ENCODE assay signal across 8 mouse cellular contexts in genomic region chr9:32540061-32540405, GRCm38 (mm10). TPM values are rescaled to one million over a fixed set of nuclear protein-coding genes. Genes with fewer than 3 reads are reported as not detected.
DNase-seq lines count a peak whose midpoint lies in the region; ATAC-seq lines count a peak whose summit lies in the region.

No protein-coding gene starts in this region.

- under 1% methylated on average over 13 of the region's 13 CpGs for WGBS in embryonic facial prominence, embryonic 10.5 days
- under 1% methylated on average over 13 of the region's 13 CpGs for WGBS in hindbrain, embryonic 12.5 days

- H3K9ac ChIP-seq in hindbrain, embryonic 12.5 days: peak overlapping the region; percentile 84

- H3K36me3 ChIP-seq in embryonic facial prominence, embryonic 10.5 days (replicated peaks): 0 out of 2 replicates have a peak, but pooled peaks cover 9% of the 10 kb centered on the region
- H3K36me3 ChIP-seq in hindbrain, embryonic 12.5 days: no peaks in the 10 kb centered on the region

- no peak; the same call in 1 of the 2 replicates for ATAC-seq in hindbrain, embryonic 12.5 days (ENCODE audit: low FRiP score)

- no peaks in the 10 kb centered on the region for H3K9me3 ChIP-seq in embryonic facial prominence, embryonic 10.5 days
- H3K9me3 ChIP-seq in hindbrain, embryonic 12.5 days (replicated peaks): no peaks in the 10 kb centered on the region; the same call in 1 of the 2 replicates

- DNase-seq in right cerebral cortex, adult 18-20 months: peak; percentile 9
- no peak for DNase-seq in right cerebral cortex, postnatal 4 days
- DNase-seq in embryonic facial prominence, embryonic 10.5 days (ENCODE audit: low spot score): no peak
- peak; percentile 43 for DNase-seq in lung, postnatal 10 days
- DNase-seq in spleen, postnatal 14 days (ENCODE audit: low spot score in 2 of 2): peak; percentile 45 to 59
- DNase-seq in layer of hippocampus, postnatal 36 days: no peak
- DNase-seq in MN1 (ENCODE audit: low spot score): no peak

- peak overlapping the region; percentile 92 for H3K4me2 ChIP-seq in hindbrain, embryonic 12.5 days (replicated peaks)

- H3K27ac ChIP-seq in embryonic facial prominence, embryonic 10.5 days (replicated peaks): peak overlapping the region; percentile 97
- peak overlapping the region; percentile 82 for H3K27ac ChIP-seq in hindbrain, embryonic 12.5 days

- H3K4me3 ChIP-seq in embryonic facial prominence, embryonic 10.5 days: peak overlapping the region; percentile 92
- peak overlapping the region; percentile 61 for H3K4me3 ChIP-seq in hindbrain, embryonic 12.5 days

- peaks cover 66% of the 10 kb centered on the region for H3K4me1 ChIP-seq in embryonic facial prominence, embryonic 10.5 days
- H3K4me1 ChIP-seq in hindbrain, embryonic 12.5 days: peaks cover 41% of the 10 kb centered on the region

- peaks cover 71% of the 10 kb centered on the region for H3K27me3 ChIP-seq in embryonic facial prominence, embryonic 10.5 days (replicated peaks; ENCODE audit: low read depth, poor library complexity, severe bottlenecking)
- H3K27me3 ChIP-seq in hindbrain, embryonic 12.5 days: peaks cover 78% of the 10 kb centered on the region

RNA-seq across cellular contexts. Expression of gene Fli1, which starts 2.6 kb away (rescaled TPM):
- 54.8 and 56.7 TPM in 2 replicates for polyA plus RNA-seq in embryonic facial prominence, embryonic 10.5 days (2016; fragmentation: Nextera tagmentation; extraction: Ambion mirVana)
- polyA plus RNA-seq in hindbrain, embryonic 12.5 days (2016; fragmentation: Nextera tagmentation; extraction: Ambion mirVana): 24.4 and 26.4 TPM in 2 replicates
- total RNA-seq in layer of hippocampus, postnatal 36 days (2021): 1 to 10 TPM; 5.4 to 6.3 TPM

Comparison
In these comparisons a context has a peak if more than half of its experiments do, and no peak if none do; other contexts are left out.
1. DNase-seq: peak in right cerebral cortex, adult 18-20 months (single experiment), lung, postnatal 10 days (single experiment) and spleen, postnatal 14 days (2 of 2); none in right cerebral cortex, postnatal 4 days (single experiment), embryonic facial prominence, embryonic 10.5 days (single experiment), layer of hippocampus, postnatal 36 days (0 of 2) and MN1 (single experiment).